Mouse (Mus musculus) thymus, adult 2 months (tissue): ENCODE measurements around the gene Syt1.

Experiments used
- CTCF ChIP-seq: fragments of 200-500 bp; IDR thresholded peaks from 2 replicates; pipeline ENCODE4 v1.5.1; 2012; ENCODE audit warnings: mild to moderate bottlenecking, control low read depth, low read length, moderate library complexity, borderline replicate concordance; ENCODE audit not compliant: control insufficient read depth, poor library complexity, insufficient read depth; ENCODE audit errors: extremely low read depth
- POLR2A ChIP-seq: fragments of 200-500 bp; IDR thresholded peaks from 2 replicates; pipeline ENCODE4 v1.6.1; 2012; ENCODE audit warnings: mild to moderate bottlenecking, low read length, control low read depth, moderate library complexity; ENCODE audit not compliant: control insufficient read depth, poor library complexity, insufficient read depth; ENCODE audit errors: extremely low read depth

DNA sequence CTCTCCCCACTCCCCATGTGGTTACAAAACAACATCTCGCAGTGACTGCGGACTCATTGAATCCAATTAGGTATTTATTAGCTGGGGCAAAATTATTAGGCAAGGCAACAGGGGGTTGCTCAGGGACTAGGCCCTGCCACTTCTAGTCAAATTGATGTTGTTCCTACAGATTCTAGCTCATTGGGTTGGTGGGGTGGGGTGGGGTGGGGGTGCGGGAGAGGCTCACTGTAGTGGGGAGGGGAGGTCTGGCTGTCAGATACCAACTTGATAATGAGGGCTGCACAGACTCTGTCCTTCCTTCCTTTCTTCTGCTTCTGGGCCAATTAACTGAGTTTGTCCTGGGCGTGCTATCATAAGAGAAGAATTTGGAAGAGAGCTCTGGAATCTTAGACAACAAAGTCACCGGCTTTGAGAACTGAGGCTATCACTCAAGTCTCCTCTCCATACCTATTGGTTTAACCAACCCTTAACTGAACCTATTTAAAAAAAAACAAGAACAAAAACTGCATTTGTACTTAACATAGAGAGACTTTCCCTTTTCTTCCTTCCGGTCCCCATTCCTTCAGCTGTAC lies 441.1 kb downstream of the Syt1 start:
- TF ChIP-seq CTCF (no peak), POLR2A (no peak)
